Mouse (Mus musculus) intestine, embryonic 15.5 days (tissue): ENCODE results near the gene Gm17093. TPM values are rescaled to one million over a fixed set of nuclear protein-coding genes. Genes with fewer than 3 reads are reported as not detected.
"Not testable (repeated sequence)": the region's sequence is repeated elsewhere in the genome, so short reads cannot be mapped to it uniquely, and the experiment has no call there.

Experiments used
- ATAC-seq: fragments of 200-750 bp; cut with Nextera tagmentation; 2 replicates; pipeline ENCODE4 v1.8.0; 2017; ENCODE audit warnings: moderate TSS enrichment, moderate library complexity
- H3K27ac ChIP-seq: fragments of 300-500 bp; sonication (generic); 2 replicates; pipeline ENCODE4 v1.5.1; 2015; ENCODE audit warnings: mild to moderate bottlenecking, inconsistent platforms
- H3K27me3 ChIP-seq: fragments of 300-500 bp; sonication (generic); replicated peaks from 2 replicates; pipeline ENCODE4 v1.6.1; 2015; ENCODE audit warnings: inconsistent platforms
- H3K36me3 ChIP-seq: fragments of 300-500 bp; sonication (generic); 2 replicates; pipeline ENCODE4 v1.6.1; 2015; ENCODE audit warnings: inconsistent platforms
- H3K4me1 ChIP-seq: fragments of 300-500 bp; sonication (generic); replicated peaks from 2 replicates; pipeline ENCODE4 v1.6.1; 2015; ENCODE audit warnings: inconsistent platforms
- H3K4me2 ChIP-seq: fragments of 300-500 bp; sonication (generic); replicated peaks from 2 replicates; pipeline ENCODE4 v1.6.1; 2015; ENCODE audit warnings: mild to moderate bottlenecking, inconsistent platforms
- H3K4me3 ChIP-seq: fragments of 300-500 bp; sonication (generic); replicated peaks from 2 replicates; pipeline ENCODE4 v1.5.1; 2015; ENCODE audit warnings: inconsistent platforms
- H3K9ac ChIP-seq: fragments of 300-500 bp; sonication (generic); 2 replicates; pipeline ENCODE4 v1.6.1; 2015; ENCODE audit warnings: inconsistent platforms
- H3K9me3 ChIP-seq: fragments of 300-500 bp; sonication (generic); 2 replicates; pipeline ENCODE4 v1.6.1; 2016; ENCODE audit warnings: inconsistent platforms
- WGBS: fragments of 180-500 bp; shearing (Covaris S2); methylation state at CpG from one replicate; pipeline ENCODE4 v1.1.7; 2015; 5-methylcytosine and 5-hydroxymethylcytosine counted together
- polyA plus RNA-seq: library from polyadenylated mRNA; unstranded; fragments of >200 nt; fragmentation: Nextera tagmentation; extraction: Ambion mirVana; gene quantifications from 2 replicates; pipeline ENCODE4 v1.2.1, GENCODE M21; 2015

The Gm17093 gene
- polyA plus RNA-seq = not detected in 2 replicates

GRCm38 (mm10) chr14:44517976-44518375 is at the start of gene Gm17093:
TSS of gene Gm17093 (plus strand) at chr14:44518276.
- H3K9ac ChIP-seq, H3K4me3 ChIP-seq, ATAC-seq, H3K9me3 ChIP-seq, H3K4me1 ChIP-seq, H3K27me3 ChIP-seq, H3K27ac ChIP-seq, H3K36me3 ChIP-seq, H3K4me2 ChIP-seq: not testable (repeated sequence)
- WGBS = 84% methylated on average over 5 of the region's 5 CpGs

- not testable (repeated sequence) for ATAC-seq
Observed at GRCm38 (mm10) chr14:44492163-44492562, 25.9 kb upstream of the Gm17093 start, which contains the start of gene BC061237. TSS of gene BC061237 (plus strand) at chr14:44492463.

GRCm38 (mm10) chr14:44547961-44548360 is 29.9 kb downstream of the Gm17093 start:
- WGBS = 79% methylated on average over 5 of the region's 5 CpGs
- not testable (repeated sequence) for H3K4me1 ChIP-seq, H3K27ac ChIP-seq, H3K4me2 ChIP-seq, H3K27me3 ChIP-seq, ATAC-seq, H3K4me3 ChIP-seq, H3K36me3 ChIP-seq, H3K9ac ChIP-seq, H3K9me3 ChIP-seq

More at GRCm38 (mm10) chr14:44492163-44492562, 25.9 kb upstream of the Gm17093 start, which contains the start of gene BC061237:
- not testable (repeated sequence) for H3K4me2 ChIP-seq, H3K36me3 ChIP-seq, H3K9ac ChIP-seq, H3K4me3 ChIP-seq, H3K27me3 ChIP-seq, H3K9me3 ChIP-seq, H3K4me1 ChIP-seq, H3K27ac ChIP-seq
- WGBS = 94% methylated on average over 1 of the region's 1 CpGs

Other genes with a start within 250 kb of the Gm17093 start
- gene Gm8220, start 232.7 kb upstream of the Gm17093 start, polyA plus RNA-seq = not detected in 2 replicates
- not detected in 2 replicates for gene Gm5930, start 179.7 kb upstream of the Gm17093 start, polyA plus RNA-seq
- not detected in 2 replicates for gene Gm8229, start 152.9 kb upstream of the Gm17093 start, polyA plus RNA-seq
- not detected in 2 replicates for gene Gm3371, start 107.6 kb upstream of the Gm17093 start, polyA plus RNA-seq
- gene Gm8232, start 84.6 kb upstream of the Gm17093 start, polyA plus RNA-seq = not detected in 2 replicates
- gene BC061237, start 25.8 kb upstream of the Gm17093 start, polyA plus RNA-seq = not detected in 2 replicates
- gene Gm8247, start 64.9 kb downstream of the Gm17093 start, polyA plus RNA-seq = not detected in 2 replicates
- not detected in 2 replicates for gene Gm5624, start 109.7 kb downstream of the Gm17093 start, polyA plus RNA-seq
- not detected in 2 replicates for gene Gm8257, start 188.2 kb downstream of the Gm17093 start, polyA plus RNA-seq
- gene Gm8267, start 232.1 kb downstream of the Gm17093 start, polyA plus RNA-seq = not detected in 2 replicates